Comparison of ENCODE assay signal across 17 mouse cellular contexts in the genomic region with DNA sequence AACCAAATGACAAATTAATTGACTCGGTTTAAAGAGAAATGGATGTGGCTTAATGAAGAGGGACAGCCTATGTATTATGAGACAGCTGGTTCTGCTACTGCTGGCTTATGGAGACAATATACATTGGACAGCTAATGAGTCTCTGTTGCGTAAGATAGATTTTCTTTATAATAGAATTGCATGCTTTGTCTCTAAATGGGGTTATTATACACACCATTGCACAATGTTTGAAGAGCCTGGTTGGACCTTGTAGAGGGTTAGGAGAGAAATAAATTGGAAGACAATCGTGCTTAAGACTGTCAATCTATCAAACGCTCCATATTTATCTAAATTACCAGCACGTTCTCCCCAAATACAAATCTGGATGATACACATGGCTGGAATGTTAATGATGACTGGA.
A peak's percentile ranks its signal among the peaks of the same experiment; 100 is the strongest.
DNase-seq lines count a peak whose midpoint lies in the region; ATAC-seq and TF ChIP-seq lines count a peak whose summit lies in the region.
"Had no signal": no experiment of that assay in that cellular context is flagged by ENCODE, and none has a peak within 500 bp of the region (broad histone marks: within the 10 kb centered on the region; RNA-seq: fewer than 3 reads in every experiment).

No protein-coding gene starts in this region.

- intact Hi-C loops in heart, adult 2 months (cut with DNase I) = no loop called here

- H3K9ac ChIP-seq in hindbrain, embryonic 12.5 days = no peak overlapping the region
- no peak overlapping the region for H3K9ac ChIP-seq in hindbrain, postnatal 0 days (replicated peaks; ENCODE audit: low read length)
- no peak overlapping the region for H3K9ac ChIP-seq in midbrain, embryonic 13.5 days (replicated peaks)
- no peak overlapping the region for H3K9ac ChIP-seq in midbrain, embryonic 16.5 days (ENCODE audit: low read depth, low read length)
- H3K9ac ChIP-seq in heart, adult 2 months (ENCODE audit: low read depth, low read length) = no peak overlapping the region
- H3K9ac ChIP-seq: forebrain, embryonic 15.5 days; heart, embryonic 15.5 days had no signal

- no peak for TF ChIP-seq POLR2A in brain, embryonic 14.5 days (IDR thresholded peaks at IDR 0.05; ENCODE audit: borderline replicate concordance, extremely low read depth, insufficient read depth, insufficient read length, poor library complexity, severe bottlenecking)
- no peak for TF ChIP-seq POLR2A in heart, adult 2 months (IDR thresholded peaks at IDR 0.05; ENCODE audit: insufficient read depth, low read depth, low read length)

- no peak for DNase-seq in hindbrain, postnatal 0 days (ENCODE audit: low spot score)
- peak; percentile 20 for DNase-seq in brain, embryonic 14.5 days (ENCODE audit: low read depth)
- DNase-seq in heart, adult 2 months = no peak
- DNase-seq: adrenal gland, adult 2 months; adrenal gland, postnatal 25 days; cerebellum, adult 2 months; cerebellum, postnatal 10 days; heart, adult 18-20 months; heart, postnatal 14 days had no signal

- 68% methylated on average over 5 of the region's 5 CpGs for WGBS in hindbrain, embryonic 12.5 days
- 73% methylated on average over 5 of the region's 5 CpGs for WGBS in hindbrain, postnatal 0 days
- 65% methylated on average over 5 of the region's 5 CpGs for WGBS in midbrain, embryonic 13.5 days
- 72% methylated on average over 5 of the region's 5 CpGs for WGBS in midbrain, embryonic 16.5 days
- WGBS in heart, adult 2 months = 83% methylated on average over 5 of the region's 5 CpGs

- H3K79me2 ChIP-seq in heart, adult 2 months (replicated peaks; ENCODE audit: control insufficient read depth, insufficient read depth, low read length) = no peaks in the 10 kb centered on the region

- no peaks in the 10 kb centered on the region for H3K36me3 ChIP-seq in hindbrain, embryonic 12.5 days
- H3K36me3 ChIP-seq in hindbrain, postnatal 0 days (ENCODE audit: insufficient read depth, low read length) = no peaks in the 10 kb centered on the region
- no peaks in the 10 kb centered on the region for H3K36me3 ChIP-seq in midbrain, embryonic 13.5 days
- no peaks in the 10 kb centered on the region for H3K36me3 ChIP-seq in midbrain, embryonic 16.5 days (ENCODE audit: control insufficient read depth, insufficient read depth, low read length)
- no peaks in the 10 kb centered on the region for H3K36me3 ChIP-seq in heart, adult 2 months (ENCODE audit: control insufficient read depth, insufficient read depth, low read length)
- H3K36me3 ChIP-seq: forebrain, embryonic 15.5 days; heart, embryonic 15.5 days had no signal

- no peak overlapping the region for H3K4me3 ChIP-seq in hindbrain, embryonic 12.5 days
- H3K4me3 ChIP-seq in hindbrain, postnatal 0 days (ENCODE audit: low read length) = no peak overlapping the region
- H3K4me3 ChIP-seq in midbrain, embryonic 13.5 days (replicated peaks) = no peak overlapping the region
- no peak overlapping the region for H3K4me3 ChIP-seq in midbrain, embryonic 16.5 days (ENCODE audit: low read depth, low read length)
- H3K4me3 ChIP-seq in heart, adult 2 months = no peak overlapping the region
- H3K4me3 ChIP-seq: forebrain, embryonic 15.5 days; heart, embryonic 15.5 days had no signal

- peaks cover 10% of the 10 kb centered on the region for H3K4me1 ChIP-seq in hindbrain, embryonic 12.5 days
- H3K4me1 ChIP-seq in hindbrain, postnatal 0 days (ENCODE audit: insufficient read depth, low read length) = no peaks in the 10 kb centered on the region
- H3K4me1 ChIP-seq in midbrain, embryonic 13.5 days (replicated peaks) = 0 out of 2 replicates have a peak, but pooled peaks cover 2% of the 10 kb centered on the region
- 0 out of 2 replicates have a peak, but pooled peaks cover 2% of the 10 kb centered on the region for H3K4me1 ChIP-seq in midbrain, embryonic 16.5 days (ENCODE audit: control insufficient read depth, insufficient read depth, low read length)
- no peaks in the 10 kb centered on the region for H3K4me1 ChIP-seq in heart, adult 2 months (ENCODE audit: control insufficient read depth, insufficient read depth, low read length)
- H3K4me1 ChIP-seq: forebrain, embryonic 15.5 days had no signal

- H3K9me3 ChIP-seq in hindbrain, embryonic 12.5 days (replicated peaks) = no peaks in the 10 kb centered on the region
- no peaks in the 10 kb centered on the region for H3K9me3 ChIP-seq in hindbrain, postnatal 0 days (ENCODE audit: low read length)
- H3K9me3 ChIP-seq in midbrain, embryonic 13.5 days = no peaks in the 10 kb centered on the region
- no peaks in the 10 kb centered on the region for H3K9me3 ChIP-seq in midbrain, embryonic 16.5 days (replicated peaks; ENCODE audit: control insufficient read depth, low read length, poor library complexity, severe bottlenecking)
- H3K9me3 ChIP-seq: forebrain, embryonic 15.5 days; heart, embryonic 15.5 days had no signal

- TF ChIP-seq CTCF in hindbrain, postnatal 0 days (IDR thresholded peaks at IDR 0.05; ENCODE audit: low read depth) = no peak
- TF ChIP-seq CTCF in brain, embryonic 14.5 days (IDR thresholded peaks at IDR 0.05; ENCODE audit: borderline replicate concordance, extremely low read depth, insufficient read depth, insufficient read length) = no peak
- no peak for TF ChIP-seq CTCF in heart, adult 2 months (IDR thresholded peaks at IDR 0.05)

- no peak for TF ChIP-seq EP300 in heart, adult 2 months (IDR thresholded peaks at IDR 0.05; ENCODE audit: insufficient read depth, low read depth, low read length)

- no peaks in the 10 kb centered on the region for H3K27me3 ChIP-seq in hindbrain, embryonic 12.5 days
- no peaks in the 10 kb centered on the region for H3K27me3 ChIP-seq in hindbrain, postnatal 0 days (ENCODE audit: insufficient read depth, low read length)
- no peaks in the 10 kb centered on the region for H3K27me3 ChIP-seq in midbrain, embryonic 13.5 days
- H3K27me3 ChIP-seq in midbrain, embryonic 16.5 days (ENCODE audit: control insufficient read depth, insufficient read depth, low read depth, low read length) = no peaks in the 10 kb centered on the region
- no peaks in the 10 kb centered on the region for H3K27me3 ChIP-seq in heart, adult 2 months (ENCODE audit: control insufficient read depth, insufficient read depth, low read length)
- H3K27me3 ChIP-seq: CH12.LX; forebrain, embryonic 15.5 days; heart, embryonic 15.5 days had no signal

- H3K4me2 ChIP-seq in hindbrain, embryonic 12.5 days (replicated peaks) = no peak overlapping the region
- H3K4me2 ChIP-seq in hindbrain, postnatal 0 days (ENCODE audit: low read depth, low read length) = no peak overlapping the region
- no peak overlapping the region for H3K4me2 ChIP-seq in midbrain, embryonic 13.5 days (replicated peaks)
- no peak overlapping the region for H3K4me2 ChIP-seq in midbrain, embryonic 16.5 days (ENCODE audit: low read length)
- H3K4me2 ChIP-seq: forebrain, embryonic 15.5 days; heart, embryonic 11.5 days; heart, embryonic 15.5 days had no signal

- no peak overlapping the region for H3K27ac ChIP-seq in hindbrain, embryonic 12.5 days
- no peak overlapping the region for H3K27ac ChIP-seq in hindbrain, postnatal 0 days
- H3K27ac ChIP-seq in midbrain, embryonic 13.5 days = no peak overlapping the region
- H3K27ac ChIP-seq in midbrain, embryonic 16.5 days (ENCODE audit: low read length) = no peak overlapping the region
- no peak overlapping the region for H3K27ac ChIP-seq in heart, adult 2 months
- H3K27ac ChIP-seq: forebrain, embryonic 15.5 days; heart, embryonic 15.5 days had no signal

- ATAC-seq in hindbrain, embryonic 12.5 days (ENCODE audit: low FRiP score) = peak; percentile 79
- ATAC-seq in hindbrain, postnatal 0 days = no peak
- peak; percentile 40; the same call in 1 of the 2 replicates for ATAC-seq in midbrain, embryonic 13.5 days
- no peak for ATAC-seq in midbrain, embryonic 16.5 days
- ATAC-seq: forebrain, embryonic 15.5 days; hindbrain, embryonic 16.5 days had no signal

Comparison
In these comparisons a context has a peak if more than half of its experiments do, and no peak if none do; other contexts are left out.
1. ATAC-seq: peak in hindbrain, embryonic 12.5 days (single experiment) and midbrain, embryonic 13.5 days (single experiment); none in hindbrain, postnatal 0 days (single experiment) and midbrain, embryonic 16.5 days (single experiment).